Mouse (Mus musculus) liver, embryonic 14.5 days (tissue): ENCODE data around the gene Kremen2. TPM values are rescaled to one million over a fixed set of nuclear protein-coding genes. Genes with fewer than 3 reads are reported as not detected.

Experiments
- ATAC-seq: fragments of 200-750 bp; cut with Nextera tagmentation; 2 replicates; pipeline ENCODE4 v1.8.0; 2017; ENCODE audit warnings: moderate number of reproducible peaks, mild to moderate bottlenecking, moderate library complexity; ENCODE audit not compliant: insufficient read depth
- DNase-seq, 3 experiments: peaks; one replicate each; pipeline ENCODE4 v3.0.0-alpha.2; 2012 to 2013; ENCODE audit warnings: low read depth in 3 of 3, low spot score in 3 of 3
- H3K27ac ChIP-seq: fragments of 300-500 bp; sonication (generic); 2 replicates; pipeline ENCODE4 v1.5.1; 2014; ENCODE audit warnings: moderate library complexity, mild to moderate bottlenecking, control low read depth, inconsistent platforms
- H3K27me3 ChIP-seq: fragments of 300-500 bp; sonication (generic); 2 replicates; pipeline ENCODE4 v1.6.1; 2014; ENCODE audit warnings: mild to moderate bottlenecking, low read length, moderate library complexity; ENCODE audit not compliant: control insufficient read depth, insufficient read depth
- H3K36me3 ChIP-seq: fragments of 300-500 bp; sonication (generic); replicated peaks from 2 replicates; pipeline ENCODE4 v1.6.1; 2014; ENCODE audit warnings: low read depth; ENCODE audit not compliant: control insufficient read depth, insufficient read depth
- H3K4me1 ChIP-seq, 2 experiments: fragments of 200-500 bp in 1 of 2; fragments of 300-500 bp in 1 of 2; sonication (generic) in 1 of 2; replicated peaks; 2 replicates each; pipeline ENCODE4 v1.6.1; 2012 to 2014; ENCODE audit warnings: antibody characterized with exemption in 1 of 2, inconsistent platforms in 1 of 2, low read length in 1 of 2; ENCODE audit not compliant: control insufficient read depth in 2 of 2, insufficient read depth in 2 of 2
- H3K4me2 ChIP-seq: fragments of 300-500 bp; sonication (generic); 2 replicates; pipeline ENCODE4 v1.6.1; 2014; ENCODE audit warnings: low read depth, mild to moderate bottlenecking, control low read depth, moderate library complexity
- H3K4me3 ChIP-seq, 2 experiments: fragments of 200-500 bp in 1 of 2; fragments of 300-500 bp in 1 of 2; sonication (generic) in 1 of 2; 2 replicates each; pipeline ENCODE4 v1.5.1; 2012 to 2014; ENCODE audit warnings: low read depth in 2 of 2, low read length in 2 of 2, mild to moderate bottlenecking in 2 of 2, control low read depth in 1 of 2, inconsistent platforms in 1 of 2, moderate library complexity in 1 of 2; ENCODE audit not compliant: insufficient read depth in 1 of 2
- H3K9ac ChIP-seq: fragments of 300-500 bp; sonication (generic); replicated peaks from 2 replicates; pipeline ENCODE4 v1.6.1; 2014; ENCODE audit warnings: mild to moderate bottlenecking, control low read depth, moderate library complexity
- H3K9me3 ChIP-seq: fragments of 300-500 bp; sonication (generic); 2 replicates; pipeline ENCODE4 v1.6.1; 2016; ENCODE audit warnings: low read length, mixed read lengths; ENCODE audit not compliant: control insufficient read depth
- CTCF ChIP-seq: IDR thresholded peaks from 2 replicates; pipeline ENCODE4 v1.5.1; 2016; ENCODE audit warnings: antibody characterized with exemption, low read depth, control low read depth
- EP300 ChIP-seq: IDR thresholded peaks from 2 replicates; pipeline ENCODE4 v1.6.1; 2016; ENCODE audit warnings: antibody characterized with exemption, low read depth
- WGBS: fragments of 180-500 bp; shearing (Covaris S2); extraction: QIAGEN DNeasy Blood & Tissue Kit; methylation state at CpG from one replicate; pipeline ENCODE4 v1.1.7; 2014; ENCODE audit not compliant: insufficient replicate concordance; 5-methylcytosine and 5-hydroxymethylcytosine counted together
- polyA plus RNA-seq, 2 experiments: library from polyadenylated mRNA; depleted of rRNA in 1 of 2; stranded (reverse) in 1 of 2; unstranded in 1 of 2; fragments of >200 nt; fragmentation: Nextera tagmentation in 1 of 2; extraction: Ambion mirVana in 1 of 2; gene quantifications; 2 replicates each; pipeline versions ENCODE4 v1.2.1 to v1.2.3; 2012 to 2014

Kremen2 gene
- polyA plus RNA-seq, 2 experiments, result 0.02 TPM; not detected in 1

GRCm38 (mm10) chr17:23744651-23745050 is 982 bp downstream of the Kremen2 start:
- DNase-seq (no peak), ATAC-seq (no peak)
- Histone ChIP-seq H3K9ac (no peak overlapping the region), H3K4me3 (no peak overlapping the region), H3K4me2 (no peak overlapping the region), H3K36me3 (no peaks in the 10 kb centered on the region), H3K9me3 (no peaks in the 10 kb centered on the region), H3K27me3 (peaks cover 71% of the 10 kb centered on the region), H3K4me1 (peaks cover 6 to 10% of the 10 kb centered on the region in 2 experiments; a peak in 3 of 4 replicates), H3K27ac (no peak overlapping the region)
- 5% methylated on average over 13 of the region's 14 CpGs for WGBS
- no peak for TF ChIP-seq CTCF
- no peak for TF ChIP-seq EP300

- H3K27me3 ChIP-seq, result peaks cover 77% of the 10 kb centered on the region
Measured at GRCm38 (mm10) chr17:23744076-23744475, 1.6 kb downstream of the Kremen2 start.

GRCm38 (mm10) chr17:23742941-23743340 is 2.7 kb downstream of the Kremen2 start:
- H3K4me1 ChIP-seq, result peaks cover 6 to 7% of the 10 kb centered on the region in 2 experiments; a peak in 3 of 4 replicates
- ATAC-seq, result no peak

More at GRCm38 (mm10) chr17:23744076-23744475, 1.6 kb downstream of the Kremen2 start:
- Histone ChIP-seq H3K4me3 (no peak overlapping the region), H3K4me1 (peaks cover 6 to 8% of the 10 kb centered on the region in 2 experiments; a peak in 3 of 4 replicates), H3K4me2 (no peak overlapping the region), H3K9ac (no peak overlapping the region), H3K27ac (no peak overlapping the region), H3K36me3 (no peaks in the 10 kb centered on the region), H3K9me3 (no peaks in the 10 kb centered on the region)
- DNase-seq (no peak), ATAC-seq (no peak)
- TF ChIP-seq CTCF (no peak), EP300 (no peak)
- WGBS, result 19% methylated on average over 8 of the region's 8 CpGs

GRCm38 (mm10) chr17:23742210-23742793 is 3.3 kb downstream of the Kremen2 start:
- H3K9ac ChIP-seq, result no peak overlapping the region
- WGBS, result 10% methylated on average over 44 of the region's 44 CpGs
- peaks cover 83% of the 10 kb centered on the region for H3K27me3 ChIP-seq
- peak overlapping the region; percentile 11; the same call in 1 of the 2 replicates for H3K4me2 ChIP-seq
- DNase-seq, result no peak
- no peaks in the 10 kb centered on the region for H3K36me3 ChIP-seq
- TF ChIP-seq EP300, result no peak
- no peak for TF ChIP-seq CTCF
- no peak overlapping the region for H3K27ac ChIP-seq
- H3K4me3 ChIP-seq, result no peak overlapping the region
- no peaks in the 10 kb centered on the region for H3K9me3 ChIP-seq
- H3K4me1 ChIP-seq, result peaks cover 6 to 7% of the 10 kb centered on the region in 2 experiments; a peak in 3 of 4 replicates
- ATAC-seq, result no peak

More at GRCm38 (mm10) chr17:23742941-23743340, 2.7 kb downstream of the Kremen2 start:
- Histone ChIP-seq H3K36me3 (no peaks in the 10 kb centered on the region), H3K9me3 (no peaks in the 10 kb centered on the region), H3K27ac (no peak overlapping the region), H3K9ac (no peak overlapping the region), H3K4me3 (no peak overlapping the region), H3K4me2 (no peak overlapping the region), H3K27me3 (peaks cover 83% of the 10 kb centered on the region)
- no peak for DNase-seq
- whole genome bisulfite sequencing, result 50% methylated on average over 12 of the region's 12 CpGs
- TF ChIP-seq CTCF (no peak), EP300 (no peak)

GRCm38 (mm10) chr17:23741359-23742209 is 4.0 kb downstream of the Kremen2 start:
- H3K36me3 ChIP-seq, result no peaks in the 10 kb centered on the region
- H3K27ac ChIP-seq, result no peak overlapping the region
- no peaks in the 10 kb centered on the region for H3K9me3 ChIP-seq
- ATAC-seq, result no peak
- TF ChIP-seq CTCF (no peak), EP300 (no peak)
- WGBS, result 37% methylated on average over 38 of the region's 38 CpGs
- H3K27me3 ChIP-seq, result peaks cover 77% of the 10 kb centered on the region
- H3K4me3 ChIP-seq, result no peak overlapping the region
- DNase-seq, result no peak
- H3K9ac ChIP-seq, result no peak overlapping the region
- H3K4me2 ChIP-seq, result peak overlapping the region; percentile 82
- H3K4me1 ChIP-seq, result peaks cover 6 to 7% of the 10 kb centered on the region in 2 experiments; a peak in 3 of 4 replicates
